Comparison of ENCODE assay signal across 8 mouse cellular contexts in the genomic region with DNA sequence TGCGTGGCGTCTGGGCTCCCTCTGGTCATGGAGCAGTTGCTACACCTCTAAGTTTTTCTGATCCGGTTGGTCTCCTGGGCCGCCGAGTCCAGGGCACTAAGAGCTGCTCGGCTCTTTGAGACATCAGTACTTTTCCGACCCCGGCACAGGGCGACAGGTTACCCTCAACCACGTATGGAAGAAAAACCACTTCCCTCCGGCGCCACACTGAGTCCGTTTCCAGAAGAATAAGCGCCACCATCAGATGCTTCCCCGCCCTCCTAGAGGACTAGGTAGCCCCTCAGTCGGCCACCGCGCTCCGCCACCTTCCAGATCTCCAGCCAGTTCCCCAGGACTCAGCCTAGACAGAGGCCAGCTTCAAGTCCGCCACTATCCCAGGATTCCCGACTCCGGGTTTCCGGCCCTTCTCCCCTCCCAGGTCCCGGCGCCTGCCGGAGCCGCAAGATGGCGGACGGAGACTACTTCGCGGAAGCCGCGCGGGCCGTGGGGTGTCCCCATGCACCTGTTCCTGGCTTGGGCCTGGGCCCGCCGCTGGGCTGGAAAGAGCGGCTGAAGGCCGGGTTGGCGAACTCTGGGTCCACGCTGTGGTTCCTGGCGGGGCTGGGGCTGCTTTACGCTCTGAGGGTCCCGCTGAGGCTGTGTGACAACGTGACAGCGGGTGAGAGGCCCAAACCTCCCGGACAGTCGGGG. TPM values are rescaled to one million over a fixed set of nuclear protein-coding genes. Genes with fewer than 3 reads are reported as not detected.
DNase-seq lines count a peak whose midpoint lies in the region; ATAC-seq and TF ChIP-seq lines count a peak whose summit lies in the region.

No protein-coding gene starts in this region.

- peak overlapping the region; percentile 94 for H3K9ac ChIP-seq in embryonic facial prominence, embryonic 13.5 days
- peak overlapping the region; percentile 99 for H3K9ac ChIP-seq in heart, adult 2 months (ENCODE audit: low read depth, low read length)
- peak overlapping the region; percentile 92 for H3K9ac ChIP-seq in limb, embryonic 13.5 days
- peak overlapping the region; percentile 98 for H3K9ac ChIP-seq in midbrain, embryonic 16.5 days (ENCODE audit: low read depth, low read length)

- peaks cover 32% of the 10 kb centered on the region for H3K4me1 ChIP-seq in embryonic facial prominence, embryonic 13.5 days
- H3K4me1 ChIP-seq in heart, adult 2 months (ENCODE audit: control insufficient read depth, insufficient read depth, low read length) = peaks cover 4% of the 10 kb centered on the region
- peaks cover 34% of the 10 kb centered on the region for H3K4me1 ChIP-seq in limb, embryonic 13.5 days
- H3K4me1 ChIP-seq in midbrain, embryonic 16.5 days (ENCODE audit: control insufficient read depth, insufficient read depth, low read length) = peaks cover 34% of the 10 kb centered on the region

- peak overlapping the region; percentile 97 for H3K27ac ChIP-seq in embryonic facial prominence, embryonic 13.5 days
- H3K27ac ChIP-seq in heart, adult 2 months = peak overlapping the region; percentile 97
- peak overlapping the region; percentile 98 for H3K27ac ChIP-seq in limb, embryonic 13.5 days
- H3K27ac ChIP-seq in midbrain, embryonic 16.5 days (ENCODE audit: low read length) = peak overlapping the region; percentile 96

- DNase-seq in 3134 (ENCODE audit: extremely low read depth, insufficient read length, low spot score) = peak; percentile 88
- peak; percentile 95 for DNase-seq in adrenal gland, postnatal 36 days
- peak; percentile 93 to 94 for DNase-seq in heart, adult 2 months
- peak; percentile 89 to 90 for DNase-seq in kidney, adult 8-10 months
- DNase-seq in spleen, postnatal 10 days (ENCODE audit: low spot score in 2 of 2) = peak; percentile 87 to 95

- TF ChIP-seq POLR2A in heart, adult 2 months (IDR thresholded peaks at IDR 0.05; ENCODE audit: insufficient read depth, low read depth, low read length) = peak; percentile 79

- H3K9me3 ChIP-seq in embryonic facial prominence, embryonic 13.5 days = no peaks in the 10 kb centered on the region
- no peaks in the 10 kb centered on the region for H3K9me3 ChIP-seq in limb, embryonic 13.5 days
- no peaks in the 10 kb centered on the region for H3K9me3 ChIP-seq in midbrain, embryonic 16.5 days (replicated peaks; ENCODE audit: control insufficient read depth, low read length, poor library complexity, severe bottlenecking)

- H3K36me3 ChIP-seq in embryonic facial prominence, embryonic 13.5 days = no peaks in the 10 kb centered on the region; the same call in 1 of the 2 replicates
- H3K36me3 ChIP-seq in heart, adult 2 months (ENCODE audit: control insufficient read depth, insufficient read depth, low read length) = peaks cover 32% of the 10 kb centered on the region
- peaks cover 6% of the 10 kb centered on the region for H3K36me3 ChIP-seq in limb, embryonic 13.5 days
- H3K36me3 ChIP-seq in midbrain, embryonic 16.5 days (ENCODE audit: control insufficient read depth, insufficient read depth, low read length) = peaks cover 6% of the 10 kb centered on the region

- intact Hi-C loops in heart, adult 2 months (cut with DNase I) = loop anchor here (1.0 to 5.0 kb wide), 5 partner anchors 46 to 193 kb away; partner anchors contain the start of genes Fam19a3, Mov10, Ppm1j and Rhoc

- H3K27me3 ChIP-seq in embryonic facial prominence, embryonic 13.5 days = no peaks in the 10 kb centered on the region
- H3K27me3 ChIP-seq in heart, adult 2 months (ENCODE audit: control insufficient read depth, insufficient read depth, low read length) = no peaks in the 10 kb centered on the region
- no peaks in the 10 kb centered on the region for H3K27me3 ChIP-seq in limb, embryonic 13.5 days
- no peaks in the 10 kb centered on the region for H3K27me3 ChIP-seq in midbrain, embryonic 16.5 days (ENCODE audit: control insufficient read depth, insufficient read depth, low read depth, low read length)

- TF ChIP-seq CTCF in heart, adult 2 months (IDR thresholded peaks at IDR 0.05) = no peak

- peak overlapping the region; percentile 76 for H3K4me2 ChIP-seq in embryonic facial prominence, embryonic 13.5 days
- peak overlapping the region; percentile 82 for H3K4me2 ChIP-seq in limb, embryonic 13.5 days (replicated peaks)
- peak overlapping the region; percentile 81 for H3K4me2 ChIP-seq in midbrain, embryonic 16.5 days (ENCODE audit: low read length)

- peaks cover 5% of the 10 kb centered on the region for H3K79me2 ChIP-seq in heart, adult 2 months (replicated peaks; ENCODE audit: control insufficient read depth, insufficient read depth, low read length)

- ATAC-seq in embryonic facial prominence, embryonic 13.5 days (ENCODE audit: insufficient number of reproducible peaks, insufficient read depth, low FRiP score, low TSS enrichment, low read depth) = peak; percentile 83
- peak; percentile 90 for ATAC-seq in limb, embryonic 13.5 days (ENCODE audit: low FRiP score, low read depth)
- peak; percentile 96 for ATAC-seq in midbrain, embryonic 16.5 days

- under 1% methylated on average over 48 of the region's 48 CpGs for WGBS in embryonic facial prominence, embryonic 13.5 days
- under 1% methylated on average over 48 of the region's 48 CpGs for WGBS in heart, adult 2 months
- under 1% methylated on average over 48 of the region's 48 CpGs for WGBS in limb, embryonic 13.5 days
- under 1% methylated on average over 48 of the region's 48 CpGs for WGBS in midbrain, embryonic 16.5 days

- no peak for TF ChIP-seq EP300 in heart, adult 2 months (IDR thresholded peaks at IDR 0.05; ENCODE audit: insufficient read depth, low read depth, low read length)

- peak overlapping the region; percentile 97 for H3K4me3 ChIP-seq in embryonic facial prominence, embryonic 13.5 days
- H3K4me3 ChIP-seq in heart, adult 2 months = peak overlapping the region; percentile 100
- H3K4me3 ChIP-seq in limb, embryonic 13.5 days = peak overlapping the region; percentile 95
- H3K4me3 ChIP-seq in midbrain, embryonic 16.5 days (ENCODE audit: low read depth, low read length) = peak overlapping the region; percentile 96

RNA-seq across cellular contexts. Expression of gene Capza1, which starts 0.5 kb away (rescaled TPM):
- total RNA-seq in adrenal gland, postnatal 36 days (2021) = 10 to 100 TPM; 89.3 to 98.6 TPM
- polyA plus RNA-seq in embryonic facial prominence, embryonic 13.5 days (2015; fragmentation: Nextera tagmentation; extraction: Ambion mirVana) = 186 and 190 TPM in 2 replicates
- total RNA-seq in heart, adult 2 months (2021) = 10 to 100 TPM; 30.1 to 36.6 TPM
- 18.3 and 32.1 TPM in 2 replicates for polyA plus RNA-seq in heart, adult 2 months (2012; rRNA removed)
- 191 and 206 TPM in 2 replicates for polyA plus RNA-seq in limb, embryonic 13.5 days (2015; fragmentation: Nextera tagmentation; extraction: Ambion mirVana)
- polyA plus RNA-seq in midbrain, embryonic 16.5 days (2015; fragmentation: Nextera tagmentation; extraction: Ambion mirVana) = 149 and 162 TPM in 2 replicates

RNA-seq across cellular contexts. Expression of gene St7l, which starts 1.0 kb away (rescaled TPM):
- total RNA-seq in adrenal gland, postnatal 36 days (2021) = 10 to 100 TPM; 50.4 to 58.7 TPM
- polyA plus RNA-seq in embryonic facial prominence, embryonic 13.5 days (2015; fragmentation: Nextera tagmentation; extraction: Ambion mirVana) = 35.7 and 40.9 TPM in 2 replicates
- total RNA-seq in heart, adult 2 months (2021) = 10 to 100 TPM; 16.7 to 19.3 TPM
- 3.7 and 7.2 TPM in 2 replicates for polyA plus RNA-seq in heart, adult 2 months (2012; rRNA removed)
- polyA plus RNA-seq in limb, embryonic 13.5 days (2015; fragmentation: Nextera tagmentation; extraction: Ambion mirVana) = 40.1 and 41.0 TPM in 2 replicates
- polyA plus RNA-seq in midbrain, embryonic 16.5 days (2015; fragmentation: Nextera tagmentation; extraction: Ambion mirVana) = 37.6 and 38.3 TPM in 2 replicates

RNA-seq across cellular contexts. Expression of gene Mov10, which starts 46.4 kb away (rescaled TPM):
- 10 to 100 TPM; 12.3 to 22.3 TPM for total RNA-seq in adrenal gland, postnatal 36 days (2021)
- polyA plus RNA-seq in embryonic facial prominence, embryonic 13.5 days (2015; fragmentation: Nextera tagmentation; extraction: Ambion mirVana) = 56.3 and 59.7 TPM in 2 replicates
- 1 to 10 TPM; 4.6 to 5.9 TPM for total RNA-seq in heart, adult 2 months (2021)
- polyA plus RNA-seq in heart, adult 2 months (2012; rRNA removed) = 5.7 and 7.4 TPM in 2 replicates
- polyA plus RNA-seq in limb, embryonic 13.5 days (2015; fragmentation: Nextera tagmentation; extraction: Ambion mirVana) = 71.7 and 74.9 TPM in 2 replicates
- 7.8 and 8.3 TPM in 2 replicates for polyA plus RNA-seq in midbrain, embryonic 16.5 days (2015; fragmentation: Nextera tagmentation; extraction: Ambion mirVana)

Comparison
In these comparisons a context has a peak if more than half of its experiments do, and no peak if none do; other contexts are left out.
1. Peak in every context shown above with its lines: DNase-seq, ATAC-seq, H3K4me3 ChIP-seq and H3K27ac ChIP-seq.